Mouse (Mus musculus) hindbrain, embryonic 11.5 days (tissue): Measurements from ENCODE around the gene Hnrnpul1. TPM values are rescaled to one million over a fixed set of nuclear protein-coding genes. Genes with fewer than 3 reads are reported as not detected.

ENCODE experiments used
- ATAC-seq: fragments of 200-750 bp; cut with Nextera tagmentation; 2 replicates; pipeline ENCODE4 v1.8.0; 2017; ENCODE audit warnings: mild to moderate bottlenecking, moderate TSS enrichment, moderate library complexity; ENCODE audit not compliant: low FRiP score
- DNase-seq: peaks from one replicate; pipeline ENCODE4 v3.0.0-alpha.2; 2015; ENCODE audit warnings: low spot score
- H3K27ac ChIP-seq: fragments of 300-500 bp; sonication (generic); 2 replicates; pipeline ENCODE4 v1.5.1; 2014; ENCODE audit warnings: mild to moderate bottlenecking, low read depth, low read length
- H3K27me3 ChIP-seq: fragments of 300-500 bp; sonication (generic); 2 replicates; pipeline ENCODE4 v1.6.1; 2014; ENCODE audit warnings: mild to moderate bottlenecking, low read length, moderate library complexity, mixed read lengths; ENCODE audit not compliant: control insufficient read depth, insufficient read depth
- H3K36me3 ChIP-seq: fragments of 300-500 bp; sonication (generic); 2 replicates; pipeline ENCODE4 v1.6.1; 2014; ENCODE audit warnings: mild to moderate bottlenecking, low read length, moderate library complexity, mixed read lengths; ENCODE audit not compliant: control insufficient read depth, insufficient read depth
- H3K4me1 ChIP-seq: fragments of 300-500 bp; sonication (generic); replicated peaks from 2 replicates; pipeline ENCODE4 v1.6.1; 2014; ENCODE audit warnings: low read length, mixed read lengths; ENCODE audit not compliant: control insufficient read depth, insufficient read depth
- H3K4me2 ChIP-seq: fragments of 300-500 bp; sonication (generic); replicated peaks from 2 replicates; pipeline ENCODE4 v1.6.1; 2014; ENCODE audit warnings: mild to moderate bottlenecking, low read depth, low read length
- H3K4me3 ChIP-seq: fragments of 300-500 bp; sonication (generic); 2 replicates; pipeline ENCODE4 v1.5.1; 2014; ENCODE audit warnings: low read depth, low read length
- H3K9ac ChIP-seq: fragments of 300-500 bp; sonication (generic); 2 replicates; pipeline ENCODE4 v1.6.1; 2014; ENCODE audit warnings: low read depth, low read length
- H3K9me3 ChIP-seq: fragments of 300-500 bp; sonication (generic); 2 replicates; pipeline ENCODE4 v1.6.1; 2016; ENCODE audit warnings: low read length; ENCODE audit not compliant: control insufficient read depth
- WGBS: fragments of 180-500 bp; shearing (Covaris S2); extraction: QIAGEN DNeasy Blood & Tissue Kit; methylation state at CpG from one replicate; pipeline ENCODE4 v1.1.7; 2014; 5-methylcytosine and 5-hydroxymethylcytosine counted together
- polyA plus RNA-seq: library from polyadenylated mRNA; unstranded; fragments of >200 nt; fragmentation: Nextera tagmentation; extraction: Ambion mirVana; gene quantifications from 2 replicates; pipeline ENCODE4 v1.2.1, GENCODE M21; 2014

Gene Hnrnpul1
- 68.1 and 70.1 TPM in 2 replicates for polyA plus RNA-seq

DNA sequence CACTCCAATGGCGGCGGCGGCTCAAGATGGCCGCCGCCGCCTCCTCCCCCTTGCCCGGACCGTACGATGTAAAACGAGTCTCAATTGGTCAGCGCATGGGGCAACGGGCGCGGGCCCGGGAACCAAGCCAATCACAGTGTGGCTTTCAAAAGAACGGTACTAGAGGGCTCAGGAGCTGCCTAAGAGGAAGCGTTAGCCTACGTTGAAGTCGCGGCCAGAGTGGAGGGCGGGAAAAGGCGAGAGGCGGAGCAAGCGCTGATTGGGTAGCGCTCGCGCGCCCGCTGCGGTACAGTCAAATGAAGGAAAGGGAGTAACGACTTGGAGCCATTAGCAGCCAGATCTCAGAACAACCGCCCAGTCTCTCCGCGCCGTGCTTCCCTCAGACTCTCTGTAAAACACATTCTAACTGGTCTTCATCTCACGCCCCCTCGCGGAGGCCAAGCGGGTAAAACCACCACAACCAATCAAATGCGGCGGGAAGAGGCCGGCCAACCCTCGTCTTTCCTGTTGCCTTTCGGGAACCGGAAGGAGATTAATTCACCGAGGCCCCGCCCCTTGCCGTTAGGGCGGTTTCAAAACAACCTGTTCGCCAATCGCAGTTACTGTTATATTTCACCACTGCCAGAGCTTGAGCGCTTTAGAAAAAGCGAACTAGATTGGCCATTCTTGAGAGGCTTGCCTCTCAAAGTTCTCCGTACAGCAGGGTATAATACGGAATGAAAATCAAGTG is at the start of gene Hnrnpul1:
Hnrnpul1 (minus strand) TSS at position 20 of the 730 bp plus-strand sequence.
- DNase-seq (peak; percentile 98), ATAC-seq (peak; percentile 94)
- Histone ChIP-seq H3K4me2 (peak within 1 kb of the TSS; percentile 80), H3K4me1 (peaks cover 9% of the 10 kb centered on the region), H3K9me3 (no peaks in the 10 kb centered on the region), H3K27me3 (no peaks in the 10 kb centered on the region), H3K36me3 (peaks cover 3% of the 10 kb centered on the region; the same call in 1 of the 2 replicates), H3K9ac (peak within 1 kb of the TSS; percentile 98), H3K27ac (peak within 1 kb of the TSS; percentile 96), H3K4me3 (peak within 1 kb of the TSS; percentile 99)
- under 1% methylated on average over 55 of the region's 55 CpGs for WGBS

DNA sequence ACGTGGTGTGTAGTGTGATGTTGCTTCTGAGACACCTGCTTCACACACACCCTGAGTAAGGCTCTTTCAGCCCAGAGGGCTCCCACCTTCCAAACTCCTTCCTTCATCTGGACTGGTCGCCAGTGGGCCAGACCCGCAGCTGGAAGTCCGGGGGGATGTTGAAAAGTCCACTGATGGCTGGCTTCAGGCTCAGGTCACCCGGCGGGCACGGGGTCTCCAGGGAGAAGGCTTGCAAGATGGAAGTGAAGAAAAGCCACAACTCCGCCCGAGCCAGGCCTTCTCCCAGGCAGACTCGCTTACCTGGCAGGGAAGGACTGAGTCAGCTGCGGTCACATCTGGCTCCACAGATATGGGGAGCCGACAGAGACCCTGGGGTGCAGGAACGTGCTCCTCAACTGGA is 48.9 kb upstream of the Hnrnpul1 start:
- H3K27me3 ChIP-seq = no peaks in the 10 kb centered on the region
- no peak overlapping the region for H3K4me3 ChIP-seq
- H3K4me2 ChIP-seq = no peak overlapping the region
- 78% methylated on average over 13 of the region's 13 CpGs for WGBS
- no peak for DNase-seq
- H3K36me3 ChIP-seq = no peaks in the 10 kb centered on the region
- H3K27ac ChIP-seq = no peak overlapping the region
- H3K9me3 ChIP-seq = no peaks in the 10 kb centered on the region
- no peak for ATAC-seq
- peaks cover 2% of the 10 kb centered on the region; the same call in 1 of the 2 replicates for H3K4me1 ChIP-seq
- H3K9ac ChIP-seq = no peak overlapping the region

DNA sequence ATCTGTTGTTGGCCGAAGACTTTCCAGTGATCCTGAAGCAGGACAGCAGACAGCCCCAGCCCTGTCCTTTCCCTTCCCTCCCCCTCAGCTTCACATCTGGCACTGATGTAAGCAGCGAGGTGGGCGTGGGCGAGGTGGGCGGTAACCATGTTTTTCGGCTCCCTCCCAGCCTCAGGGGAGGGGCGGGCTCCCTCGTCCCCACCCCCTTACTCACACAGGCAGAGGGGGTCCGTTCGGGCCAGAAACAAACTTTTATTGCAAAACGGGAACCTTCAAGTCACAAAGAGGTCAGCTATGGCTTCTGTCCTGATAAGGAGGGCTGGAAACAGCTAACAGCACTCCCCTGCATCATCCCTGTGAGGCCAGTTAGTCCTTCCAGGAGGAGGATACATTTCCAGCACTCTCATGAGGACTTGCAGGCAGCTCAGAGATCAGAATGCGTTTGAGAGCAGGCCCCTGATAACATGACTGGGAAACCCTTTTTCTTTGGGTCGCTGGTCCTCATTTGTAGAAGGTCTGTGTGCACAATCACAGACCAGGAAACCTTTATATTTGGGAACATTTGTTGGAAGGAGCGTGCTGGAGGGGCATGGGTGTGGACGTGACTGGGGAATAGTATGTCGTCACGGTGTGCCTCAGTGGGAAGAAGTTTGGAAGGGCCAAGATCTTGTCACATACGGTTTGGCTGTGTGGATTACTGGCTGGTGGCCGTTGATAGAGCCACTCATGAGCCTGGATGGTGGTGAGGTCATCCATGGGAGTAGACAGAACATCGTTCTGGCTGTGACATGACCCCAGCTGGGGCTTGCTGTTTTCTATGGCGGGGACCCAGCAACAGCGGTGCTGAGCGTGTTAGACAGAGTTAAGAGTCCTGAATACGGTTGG is 47.9 kb upstream of the Hnrnpul1 start:
- H3K27ac ChIP-seq = no peak overlapping the region
- no peak overlapping the region for H3K4me3 ChIP-seq
- H3K9me3 ChIP-seq = no peaks in the 10 kb centered on the region
- H3K4me2 ChIP-seq = 0 out of 2 replicates have a peak overlapping the region, but pooled peaks have one; percentile 11
- no peak for ATAC-seq
- H3K4me1 ChIP-seq = peaks cover 2% of the 10 kb centered on the region; the same call in 1 of the 2 replicates
- DNase-seq = peak; percentile 56
- no peaks in the 10 kb centered on the region for H3K27me3 ChIP-seq
- no peak overlapping the region for H3K9ac ChIP-seq
- no peaks in the 10 kb centered on the region for H3K36me3 ChIP-seq
- WGBS = 33% methylated on average over 24 of the region's 24 CpGs

DNA sequence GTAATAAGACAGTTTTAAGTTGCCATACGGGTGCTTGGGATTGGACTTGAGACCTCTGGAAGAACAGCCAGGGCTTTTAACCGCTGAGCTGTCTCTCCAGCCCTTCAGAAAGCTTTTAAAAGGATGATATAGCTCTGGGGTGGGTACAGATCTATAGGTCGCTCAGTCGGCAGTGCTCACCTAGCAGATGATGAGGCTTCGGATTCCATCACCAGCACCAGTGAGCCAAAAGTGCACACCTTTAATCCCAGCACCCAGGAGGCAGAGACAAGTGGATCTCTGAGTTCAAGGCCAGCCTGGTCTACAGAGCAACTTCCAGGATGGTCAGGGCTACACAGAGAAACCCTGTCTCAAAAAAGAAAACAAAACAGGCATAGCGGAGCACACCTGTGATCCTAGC is 46.5 kb upstream of the Hnrnpul1 start:
- H3K4me1 ChIP-seq = peaks cover 2% of the 10 kb centered on the region; the same call in 1 of the 2 replicates
- 92% methylated on average over 6 of the region's 6 CpGs for WGBS
- H3K27me3 ChIP-seq = no peaks in the 10 kb centered on the region
- H3K4me3 ChIP-seq = no peak overlapping the region
- H3K9me3 ChIP-seq = no peaks in the 10 kb centered on the region
- ATAC-seq = no peak
- H3K36me3 ChIP-seq = no peaks in the 10 kb centered on the region
- H3K27ac ChIP-seq = no peak overlapping the region
- no peak overlapping the region for H3K4me2 ChIP-seq
- DNase-seq = no peak
- H3K9ac ChIP-seq = no peak overlapping the region

DNA sequence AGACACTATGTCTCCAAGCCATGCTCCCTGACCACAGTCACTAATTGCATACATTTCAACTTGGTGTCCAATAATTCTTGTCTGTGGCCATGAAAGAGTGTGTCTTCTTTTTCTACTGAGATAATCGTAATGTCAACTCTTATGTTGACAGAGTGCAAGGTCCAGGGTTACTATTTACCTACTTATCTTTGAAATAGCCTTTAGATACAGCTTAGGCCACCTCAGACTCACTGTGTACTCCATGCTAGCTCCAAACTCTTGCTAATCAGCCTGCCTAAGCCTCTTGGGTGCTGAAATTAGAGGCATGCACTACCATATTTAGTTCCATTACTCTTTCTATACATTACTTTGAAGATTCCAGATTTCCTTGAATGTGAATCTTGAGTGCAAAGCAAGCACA is 44.8 kb upstream of the Hnrnpul1 start:
- Histone ChIP-seq H3K4me2 (no peak overlapping the region), H3K36me3 (no peaks in the 10 kb centered on the region), H3K4me3 (no peak overlapping the region), H3K4me1 (peaks cover 2% of the 10 kb centered on the region; the same call in 1 of the 2 replicates), H3K9ac (no peak overlapping the region), H3K9me3 (no peaks in the 10 kb centered on the region), H3K27ac (no peak overlapping the region), H3K27me3 (no peaks in the 10 kb centered on the region)
- DNase-seq = no peak
- 85% methylated on average over 1 of the region's 1 CpGs for WGBS
- ATAC-seq = no peak

DNA sequence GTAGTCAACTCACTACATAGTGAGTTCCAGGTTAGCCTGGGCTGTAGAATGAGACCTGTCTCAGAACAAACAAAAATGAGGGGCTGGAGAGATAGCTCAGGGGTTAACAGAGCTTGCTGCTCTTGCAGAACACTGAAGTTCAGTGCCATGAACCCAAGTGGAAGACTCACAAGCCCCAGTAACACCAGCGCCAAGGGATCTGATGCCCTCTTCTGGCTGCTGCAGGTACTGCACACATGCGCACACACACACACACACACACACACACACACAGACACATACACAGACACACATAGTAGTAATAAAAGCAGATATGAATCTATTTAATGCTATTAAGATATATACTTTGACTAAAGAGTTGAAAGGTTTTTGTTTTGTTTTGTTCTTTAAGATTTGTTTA is 44.0 kb upstream of the Hnrnpul1 start:
- peaks cover 2% of the 10 kb centered on the region; the same call in 1 of the 2 replicates for H3K4me1 ChIP-seq
- WGBS = 83% methylated on average over 2 of the region's 2 CpGs
- no peak overlapping the region for H3K27ac ChIP-seq
- H3K4me3 ChIP-seq = no peak overlapping the region
- no peaks in the 10 kb centered on the region for H3K9me3 ChIP-seq
- no peaks in the 10 kb centered on the region for H3K36me3 ChIP-seq
- H3K9ac ChIP-seq = no peak overlapping the region
- no peak overlapping the region for H3K4me2 ChIP-seq
- ATAC-seq = no peak
- DNase-seq = no peak
- no peaks in the 10 kb centered on the region for H3K27me3 ChIP-seq

DNA sequence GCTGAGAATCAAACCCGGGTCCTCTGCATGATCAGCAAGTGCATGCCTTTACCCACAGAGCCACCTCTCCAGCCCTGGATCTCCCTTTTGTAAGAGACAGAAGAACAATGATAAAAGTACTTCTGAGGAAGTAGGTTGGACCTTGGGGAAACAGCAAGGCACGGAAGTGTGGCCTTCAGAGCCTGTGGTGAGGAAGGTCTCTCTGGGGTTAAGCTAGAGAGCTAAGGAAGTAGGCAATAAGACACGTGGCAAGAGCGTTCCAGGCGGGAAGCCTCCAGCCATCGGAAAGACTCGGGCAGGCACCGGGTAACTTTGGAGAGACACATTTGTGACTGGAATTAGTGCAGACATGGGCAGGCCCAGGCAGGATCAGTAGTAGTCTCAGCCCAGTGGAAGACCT is 40.2 kb upstream of the Hnrnpul1 start:
- ATAC-seq (no peak), DNase-seq (no peak)
- Histone ChIP-seq H3K9me3 (no peaks in the 10 kb centered on the region), H3K4me3 (no peak overlapping the region), H3K4me1 (no peaks in the 10 kb centered on the region), H3K4me2 (no peak overlapping the region), H3K9ac (no peak overlapping the region), H3K27me3 (no peaks in the 10 kb centered on the region), H3K36me3 (no peaks in the 10 kb centered on the region), H3K27ac (no peak overlapping the region)
- WGBS = 85% methylated on average over 8 of the region's 8 CpGs

DNA sequence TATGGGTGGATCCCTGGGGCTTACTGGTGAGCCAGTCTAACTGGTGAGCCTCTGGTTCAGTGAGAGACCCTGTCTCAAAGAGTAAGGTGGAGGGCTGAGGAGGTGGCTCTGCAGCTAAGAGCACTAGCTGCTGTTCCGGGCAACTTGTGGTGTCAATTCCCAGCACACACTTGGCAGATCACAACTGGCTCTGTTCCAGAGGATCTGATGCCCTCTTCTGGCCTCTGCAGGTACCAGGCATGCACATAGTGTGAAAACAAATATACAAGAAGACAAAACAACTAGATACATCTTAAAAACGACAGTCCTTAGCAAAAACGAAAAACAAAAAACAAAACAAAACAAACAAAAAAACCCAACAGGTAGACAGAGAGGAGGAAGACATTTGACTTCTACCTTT is 39.1 kb upstream of the Hnrnpul1 start:
- H3K27ac ChIP-seq = no peak overlapping the region
- H3K36me3 ChIP-seq = no peaks in the 10 kb centered on the region
- no peaks in the 10 kb centered on the region for H3K27me3 ChIP-seq
- no peak overlapping the region for H3K9ac ChIP-seq
- H3K9me3 ChIP-seq = no peaks in the 10 kb centered on the region
- DNase-seq = no peak
- H3K4me3 ChIP-seq = no peak overlapping the region
- 56% methylated on average over 3 of the region's 3 CpGs for WGBS
- no peaks in the 10 kb centered on the region; the same call in 1 of the 2 replicates for H3K4me1 ChIP-seq
- ATAC-seq = no peak
- no peak overlapping the region for H3K4me2 ChIP-seq
